Mouse (Mus musculus): ENCODE results near the gene Itgb7. TPM values are rescaled to one million over a fixed set of nuclear protein-coding genes. Genes with fewer than 3 reads are reported as not detected.
"Not testable (repeated sequence)": the region's sequence is repeated elsewhere in the genome, so short reads cannot be mapped to it uniquely, and the experiment has no call there.

Itgb7 gene
- total RNA-seq, 2 experiments from 2014 or later: 0.91 to 1.1 TPM

GRCm38 (mm10) chr15:102230408-102231321, 1.1 kb downstream of the Itgb7 start:
- DNase-seq (ENCODE audit: low spot score in 2 of 2): no peak

- DNase-seq (ENCODE audit: low spot score in 2 of 2): not testable (repeated sequence)
These were observed 6.1 kb downstream of the Itgb7 start for GRCm38 (mm10) chr15:102225619-102226018.

GRCm38 (mm10) chr15:102224992-102225617, 6.6 kb downstream of the Itgb7 start:
- no peak for DNase-seq (ENCODE audit: low spot score in 2 of 2)

GRCm38 (mm10) chr15:102224186-102224991, 7.4 kb downstream of the Itgb7 start:
- peak; percentile 78 to 81 for DNase-seq (ENCODE audit: low spot score in 2 of 2)

GRCm38 (mm10) chr15:102222386-102222785, 9.4 kb downstream of the Itgb7 start:
- no peak for DNase-seq (ENCODE audit: low spot score in 2 of 2)

GRCm38 (mm10) chr15:102217325-102217724, 14.4 kb downstream of the Itgb7 start:
- DNase-seq (ENCODE audit: low spot score in 2 of 2): no peak

GRCm38 (mm10) chr15:102216459-102217228, 15.1 kb downstream of the Itgb7 start:
- no peak for DNase-seq (ENCODE audit: low spot score in 2 of 2)

GRCm38 (mm10) chr15:102215624-102216023, 16.1 kb downstream of the Itgb7 start:
- no peak for DNase-seq (ENCODE audit: low spot score in 2 of 2)

- no peak for DNase-seq (ENCODE audit: low spot score in 2 of 2)
These were observed 17.6 kb downstream of the Itgb7 start for GRCm38 (mm10) chr15:102214132-102214531.

- no peak for DNase-seq (ENCODE audit: low spot score in 2 of 2)
These were observed 19.8 kb downstream of the Itgb7 start for GRCm38 (mm10) chr15:102211895-102212294.

GRCm38 (mm10) chr15:102210816-102211215, 20.9 kb downstream of the Itgb7 start:
- no peak for DNase-seq (ENCODE audit: low spot score in 2 of 2)

GRCm38 (mm10) chr15:102209114-102209513, 22.6 kb downstream of the Itgb7 start:
- no peak for DNase-seq (ENCODE audit: low spot score in 2 of 2)

- DNase-seq (ENCODE audit: low spot score in 2 of 2): no peak
These were observed 23.6 kb downstream of the Itgb7 start for GRCm38 (mm10) chr15:102208092-102208561.

- no peak for DNase-seq (ENCODE audit: low spot score in 2 of 2)
These were observed 24.4 kb downstream of the Itgb7 start for GRCm38 (mm10) chr15:102207351-102207750.

- peak; percentile 28 to 34 for DNase-seq (ENCODE audit: low spot score in 2 of 2)
These were observed 26.0 kb downstream of the Itgb7 start for GRCm38 (mm10) chr15:102205779-102206178.

GRCm38 (mm10) chr15:102204674-102205505, 26.9 kb downstream of the Itgb7 start, which contains the start of gene Csad:
Csad (minus strand) TSS chr15:102204724.
- DNase-seq (ENCODE audit: low spot score in 2 of 2): no peak

- DNase-seq (ENCODE audit: low spot score in 2 of 2): peak; percentile 54 to 79
These were observed 27.8 kb downstream of the Itgb7 start for GRCm38 (mm10) chr15:102203835-102204381.

GRCm38 (mm10) chr15:102202971-102203834, 28.5 kb downstream of the Itgb7 start, which contains the start of gene Zfp740:
Zfp740 (plus strand) TSS chr15:102203249.
- peak; percentile 94 to 96 for DNase-seq (ENCODE audit: low spot score in 2 of 2)
